Mouse (Mus musculus) urinary bladder, postnatal 10 days (tissue): ENCODE measurements around the gene Agtrap.

Experiments
- DNase-seq: peaks from one replicate; pipeline ENCODE4 v3.0.0; 2022; ENCODE audit warnings: low spot score

Agtrap gene

GRCm38 (mm10) chr4:148104146-148104545, 16.3 kb upstream of the Agtrap start:
- no peak for DNase-seq

- DNase-seq = no peak
Measured at GRCm38 (mm10) chr4:148101801-148102527, 14.1 kb upstream of the Agtrap start.

GRCm38 (mm10) chr4:148098666-148099065, 10.8 kb upstream of the Agtrap start:
- DNase-seq = no peak

- DNase-seq = no peak
Measured at GRCm38 (mm10) chr4:148097936-148098335, 10.1 kb upstream of the Agtrap start.

GRCm38 (mm10) chr4:148095081-148095480, 7.2 kb upstream of the Agtrap start:
- no peak for DNase-seq

- no peak for DNase-seq
Measured at GRCm38 (mm10) chr4:148094161-148094560, 6.3 kb upstream of the Agtrap start.

GRCm38 (mm10) chr4:148092551-148093271, 4.9 kb upstream of the Agtrap start:
- no peak for DNase-seq

- DNase-seq = no peak
Measured at GRCm38 (mm10) chr4:148091181-148091580, 3.4 kb upstream of the Agtrap start.

GRCm38 (mm10) chr4:148089166-148089565, 1.3 kb upstream of the Agtrap start:
- DNase-seq = no peak

GRCm38 (mm10) chr4:148087091-148087906, 532 bp downstream of the Agtrap start:
- no peak for DNase-seq

GRCm38 (mm10) chr4:148085907-148086305, 1.9 kb downstream of the Agtrap start:
- DNase-seq = no peak

GRCm38 (mm10) chr4:148085131-148085906, 2.5 kb downstream of the Agtrap start:
- DNase-seq = no peak

- DNase-seq = no peak
Measured at GRCm38 (mm10) chr4:148084261-148084714, 3.5 kb downstream of the Agtrap start.

- no peak for DNase-seq
Measured at GRCm38 (mm10) chr4:148083176-148083899, 4.5 kb downstream of the Agtrap start.

GRCm38 (mm10) chr4:148082257-148083044, 5.4 kb downstream of the Agtrap start:
- DNase-seq = no peak

- no peak for DNase-seq
Measured at GRCm38 (mm10) chr4:148081201-148081600, 6.6 kb downstream of the Agtrap start.

GRCm38 (mm10) chr4:148080597-148080973, 7.2 kb downstream of the Agtrap start:
- no peak for DNase-seq

GRCm38 (mm10) chr4:148079944-148080596, 7.8 kb downstream of the Agtrap start:
- no peak for DNase-seq

GRCm38 (mm10) chr4:148079212-148079611, 8.6 kb downstream of the Agtrap start:
- DNase-seq = no peak

GRCm38 (mm10) chr4:148075881-148076280, 11.9 kb downstream of the Agtrap start:
- DNase-seq = no peak
